Mouse (Mus musculus): ENCODE data around the gene Padi3.

Gene Padi3

DNA sequence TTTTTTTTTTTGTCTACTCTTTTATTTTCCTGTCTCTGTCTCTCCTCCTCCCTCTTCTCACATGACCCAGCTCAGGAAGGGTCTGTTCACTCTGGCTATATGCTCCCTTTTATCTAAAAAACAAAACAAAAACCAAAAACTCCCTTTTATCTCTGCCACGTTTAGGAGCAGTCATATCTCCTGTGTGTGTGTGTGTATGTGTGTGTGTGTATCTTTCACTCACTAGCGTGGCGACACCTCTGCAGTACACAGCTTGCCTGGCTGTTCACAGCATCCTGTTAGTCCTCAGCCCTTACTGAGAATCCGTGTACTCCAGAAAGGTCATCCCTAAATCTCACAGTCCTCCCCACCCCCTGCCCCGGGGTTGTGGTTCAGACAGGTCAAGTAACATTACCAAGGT is 5.0 kb upstream of the Padi3 start:
- no peak for DNase-seq

- DNase-seq: no peak
Measured at GRCm38 (mm10) chr4:140814241-140815225, 4.1 kb upstream of the Padi3 start.

- no peak for DNase-seq
Measured at GRCm38 (mm10) chr4:140813358-140814185, 3.1 kb upstream of the Padi3 start.

- no peak for DNase-seq
Measured at GRCm38 (mm10) chr4:140812609-140813008, 2.2 kb upstream of the Padi3 start.

DNA sequence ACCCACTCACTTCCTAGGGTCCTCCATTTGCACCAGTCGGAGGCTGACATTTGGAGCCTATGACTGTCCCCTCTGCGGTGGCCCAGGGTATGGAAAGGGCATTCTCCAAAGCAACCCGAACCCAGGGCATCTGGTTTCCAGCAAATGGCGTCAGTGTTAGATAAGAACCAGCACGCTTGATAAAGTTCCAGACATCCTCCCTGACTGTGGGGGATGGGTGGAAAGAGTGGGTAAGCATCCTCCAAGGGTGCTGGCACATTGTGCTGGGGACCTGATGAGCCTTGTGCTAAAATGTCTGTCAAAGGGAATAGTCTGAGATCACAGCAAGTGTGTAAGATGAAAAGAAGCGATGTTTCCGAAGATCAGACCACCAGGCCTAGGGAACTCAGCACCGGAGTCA is 1.7 kb upstream of the Padi3 start:
- DNase-seq: no peak

- no peak for DNase-seq
Measured at GRCm38 (mm10) chr4:140809118-140809517, 1.3 kb downstream of the Padi3 start.

DNA sequence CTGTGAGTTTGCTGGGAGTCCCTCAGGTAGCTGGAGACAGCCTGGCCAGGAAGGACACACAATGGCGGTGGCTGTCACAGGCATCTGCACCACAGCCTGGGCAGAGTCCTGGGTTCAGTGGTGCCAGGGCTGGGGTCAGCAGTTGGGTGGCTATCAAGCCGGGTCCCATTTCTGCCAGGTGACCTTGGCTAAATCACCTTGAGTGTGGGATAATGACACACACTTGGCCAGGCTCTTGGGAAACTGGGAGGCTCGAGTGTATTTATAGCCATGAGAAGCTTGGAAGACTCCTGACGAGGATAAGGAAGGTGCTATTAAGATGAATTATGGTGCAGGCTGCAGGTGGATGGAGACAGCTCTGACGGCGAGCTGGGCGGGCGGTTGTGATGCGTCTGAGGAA is 5.8 kb downstream of the Padi3 start:
- no peak for DNase-seq

DNA sequence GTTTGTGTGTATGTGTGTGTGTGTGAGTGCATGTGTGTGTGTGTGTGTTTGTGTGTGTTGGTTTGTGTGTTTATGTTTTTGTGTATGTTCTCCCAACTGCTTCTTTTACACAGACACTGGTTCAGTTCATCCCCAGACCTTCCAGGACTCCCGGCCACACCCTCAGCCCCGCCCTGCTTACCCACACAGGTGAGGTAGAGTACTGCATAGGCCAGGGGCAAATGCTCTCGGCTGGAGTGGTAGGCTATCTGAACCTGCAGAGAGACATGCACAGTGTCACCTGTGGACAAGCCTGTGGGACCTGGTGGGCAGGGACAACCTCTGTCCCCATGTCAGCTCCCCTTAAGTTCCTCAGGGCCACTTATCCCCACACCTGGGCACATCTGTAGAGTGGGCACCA is 9.1 kb downstream of the Padi3 start:
- no peak for DNase-seq

DNA sequence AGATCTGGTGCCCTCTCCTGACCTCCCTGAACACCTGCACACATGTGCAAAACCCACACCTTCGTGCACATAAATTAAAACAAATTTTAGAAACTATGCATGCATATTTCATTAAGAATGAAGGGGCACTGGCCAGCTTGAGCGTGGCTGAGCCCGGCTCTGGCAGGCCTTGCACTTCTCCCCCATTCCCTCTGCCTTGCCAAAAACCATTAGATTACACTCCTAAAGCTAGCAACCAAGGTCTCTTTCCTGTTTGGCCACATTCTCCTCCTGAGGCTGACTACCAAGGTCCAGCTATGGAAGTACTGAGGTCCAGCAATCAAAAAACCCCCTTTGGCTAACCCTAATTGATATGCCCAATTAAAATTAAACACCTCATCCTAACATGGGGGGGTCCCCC is 13.7 kb downstream of the Padi3 start:
- DNase-seq: no peak

GRCm38 (mm10) chr4:140794678-140795077 is 15.8 kb downstream of the Padi3 start:
- DNase-seq: no peak

DNA sequence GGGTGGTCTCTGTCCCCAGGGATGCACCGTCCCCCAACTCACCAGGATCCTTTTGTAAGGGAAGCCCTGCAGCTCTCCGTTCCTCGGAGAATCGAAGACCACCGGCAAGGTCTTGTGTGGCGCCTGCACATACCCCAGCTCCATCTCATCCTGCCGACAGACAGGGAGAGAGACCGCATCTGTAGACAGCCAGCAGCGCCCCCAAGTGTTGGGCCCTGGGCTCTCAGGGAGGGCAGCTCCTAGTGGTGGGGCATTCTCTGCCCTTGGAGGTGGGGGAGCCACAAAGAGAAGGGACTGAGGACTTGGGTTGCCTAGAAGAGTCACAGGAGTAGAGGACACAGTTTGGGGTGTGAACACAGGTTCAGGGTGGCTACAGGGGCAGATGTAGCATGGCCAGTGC is 16.7 kb downstream of the Padi3 start:
- DNase-seq: no peak

DNA sequence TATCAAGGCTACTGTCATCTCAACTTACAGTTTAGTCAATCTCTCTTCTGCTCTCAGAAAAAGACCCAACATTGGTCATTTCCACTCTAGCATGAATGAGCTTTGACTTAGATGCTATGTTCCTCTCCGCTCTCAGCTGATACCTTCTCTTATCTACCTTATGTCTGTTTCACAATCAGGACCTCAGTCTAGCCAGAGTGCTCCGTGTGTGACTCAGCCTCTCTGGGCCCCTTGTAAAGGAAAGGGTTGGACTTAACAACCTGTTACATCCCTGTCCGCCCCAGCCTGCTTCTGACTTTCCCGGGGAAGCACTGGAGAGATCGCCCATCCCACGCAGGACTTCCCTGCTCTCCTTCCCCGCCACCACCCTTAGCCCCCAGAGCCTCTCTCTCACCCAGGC is 17.9 kb downstream of the Padi3 start:
- no peak for DNase-seq

GRCm38 (mm10) chr4:140791071-140791470 is 19.4 kb downstream of the Padi3 start:
- DNase-seq: no peak

DNA sequence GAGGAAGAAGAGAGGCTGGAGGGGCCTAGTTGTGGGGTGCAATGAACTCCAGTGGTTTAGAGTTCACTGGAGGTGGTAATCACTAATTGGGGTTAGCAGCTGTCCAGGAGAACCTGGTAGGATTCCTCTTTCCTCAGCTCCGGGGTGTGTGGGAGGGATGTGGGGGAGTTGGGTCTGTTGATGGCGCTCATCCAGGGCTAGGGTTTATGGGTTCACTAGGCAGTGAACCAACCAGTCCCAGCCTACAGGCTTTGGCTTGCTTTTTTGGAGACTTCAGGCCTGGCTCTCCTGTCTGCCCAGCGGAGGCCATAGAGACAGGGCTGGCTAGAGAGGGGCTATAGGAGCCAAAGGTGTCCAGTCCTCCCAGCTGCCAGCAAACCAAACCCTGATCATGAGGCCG is 20.5 kb downstream of the Padi3 start:
- no peak for DNase-seq

- peak; percentile 31 for DNase-seq
Measured at GRCm38 (mm10) chr4:140788983-140789382, 21.5 kb downstream of the Padi3 start.

- DNase-seq: no peak
Measured at GRCm38 (mm10) chr4:140788264-140788663, 22.2 kb downstream of the Padi3 start.

GRCm38 (mm10) chr4:140787414-140787813 is 23.0 kb downstream of the Padi3 start:
- DNase-seq: no peak

DNA sequence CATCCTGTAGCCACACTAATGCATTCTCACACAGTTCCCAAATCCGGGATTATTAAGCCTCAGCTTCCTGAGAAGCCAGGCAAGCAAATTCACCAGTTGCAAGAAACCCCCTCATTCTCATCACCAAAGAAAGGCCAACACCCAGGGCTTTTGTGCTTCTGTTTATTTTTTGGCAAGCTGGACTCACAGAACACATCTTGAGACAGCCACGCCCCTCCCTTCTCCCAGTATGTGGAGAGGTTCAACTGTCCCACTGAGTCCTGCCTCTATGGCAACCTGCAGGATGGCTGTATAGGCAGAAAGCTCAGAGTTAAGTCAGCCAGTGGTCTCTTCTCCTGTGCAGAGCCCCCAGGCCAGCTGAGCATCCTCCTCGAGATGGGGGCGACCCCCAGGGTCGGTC is 25.2 kb downstream of the Padi3 start:
- no peak for DNase-seq

DNA sequence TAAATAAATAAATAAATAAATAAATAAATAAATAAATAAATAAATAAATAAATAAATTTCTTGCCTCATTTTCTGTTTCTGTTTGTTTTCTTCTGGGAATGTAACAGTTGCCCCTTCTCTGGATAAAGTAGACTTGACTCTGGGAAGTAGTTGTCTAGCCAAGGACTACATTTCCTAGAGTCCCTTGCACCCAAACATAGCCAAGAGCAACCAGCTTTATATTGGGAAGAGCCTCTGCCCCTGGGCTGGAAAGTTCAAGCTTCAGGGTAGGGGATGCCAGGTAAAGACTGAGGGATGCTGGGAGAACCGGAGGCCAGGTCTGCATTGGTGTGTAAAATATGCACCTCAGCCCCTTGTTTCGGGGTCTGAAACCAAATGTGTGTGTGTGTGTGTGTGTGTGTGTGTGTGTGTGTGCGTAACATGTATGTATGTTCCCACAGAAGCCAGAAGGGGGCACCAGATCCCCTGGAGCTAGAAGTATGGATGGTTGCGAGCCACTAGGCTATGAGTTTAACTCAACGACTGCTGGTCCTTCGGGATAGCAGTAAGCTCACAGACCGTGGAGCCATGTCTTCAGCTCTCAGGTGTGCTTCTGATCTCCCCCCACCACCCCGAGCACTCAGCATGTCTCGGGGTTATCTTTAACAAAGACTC is 26.0 kb downstream of the Padi3 start:
- no peak for DNase-seq

DNA sequence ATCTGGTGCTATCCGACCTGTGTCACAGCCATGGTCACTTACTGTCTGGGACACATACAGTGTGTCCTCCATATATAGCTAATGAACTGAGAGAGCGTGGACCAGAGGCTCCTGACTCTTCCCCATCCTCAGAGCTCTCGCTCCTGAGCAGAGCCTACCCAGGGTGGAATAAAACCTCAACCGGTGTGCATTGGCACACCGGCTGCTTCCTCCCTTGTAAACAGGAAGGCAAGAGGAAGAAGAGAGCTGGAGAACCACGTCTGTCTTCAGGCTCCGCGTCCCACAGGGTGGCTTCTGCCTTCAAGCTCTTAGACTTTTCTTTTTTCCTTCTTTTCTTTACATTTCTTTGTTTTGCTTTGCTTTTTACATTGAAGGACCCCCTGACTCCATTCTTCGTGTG is 27.6 kb downstream of the Padi3 start:
- no peak for DNase-seq

DNA sequence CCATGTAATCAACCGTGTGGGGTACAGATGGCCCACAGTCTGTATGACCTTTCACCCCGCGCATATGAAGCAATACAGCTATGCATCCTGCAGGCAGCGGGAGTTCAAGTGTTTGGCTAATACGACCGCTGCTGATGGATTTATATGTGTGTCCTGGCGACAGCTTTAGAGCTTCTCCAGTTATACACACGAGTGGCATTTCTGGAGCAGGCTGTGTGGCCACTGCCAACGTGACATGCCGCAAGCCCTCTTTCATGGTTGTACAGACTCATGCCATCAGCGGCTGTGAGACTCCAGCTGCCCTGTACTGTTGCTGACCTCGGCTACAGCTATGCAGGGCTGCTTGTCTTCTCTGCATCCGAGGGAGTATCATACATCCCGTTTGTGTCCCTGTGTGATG is 29.9 kb downstream of the Padi3 start:
- DNase-seq: no peak

DNA sequence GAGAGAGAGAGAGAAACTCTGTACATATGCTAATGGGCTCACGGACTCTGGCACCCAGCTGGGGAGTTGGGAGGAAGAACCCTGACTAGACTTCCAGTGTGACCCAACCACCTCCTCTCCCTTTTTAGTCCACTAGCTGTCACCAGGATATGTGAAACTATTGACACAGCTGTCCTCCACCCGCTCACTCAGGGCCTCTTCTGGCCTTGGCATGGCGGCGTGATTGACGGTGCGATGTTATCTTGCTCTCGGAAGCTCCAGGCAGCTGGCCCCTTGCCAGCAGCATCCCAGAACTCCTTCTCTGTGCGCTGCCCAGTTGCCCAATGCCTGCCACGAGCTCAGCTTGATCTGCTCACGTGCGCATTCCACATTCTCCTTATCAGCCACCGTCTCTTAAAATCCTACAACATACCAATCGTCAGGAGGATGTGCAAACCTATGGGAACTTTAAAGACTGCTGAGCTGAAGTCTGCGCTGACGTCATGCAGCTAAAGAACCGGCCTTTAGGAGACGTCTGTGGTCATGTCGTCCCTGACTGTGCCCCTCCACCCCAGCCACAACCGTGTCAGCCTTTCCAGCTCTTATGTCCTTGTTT is 30.5 kb downstream of the Padi3 start:
- DNase-seq: no peak

DNA sequence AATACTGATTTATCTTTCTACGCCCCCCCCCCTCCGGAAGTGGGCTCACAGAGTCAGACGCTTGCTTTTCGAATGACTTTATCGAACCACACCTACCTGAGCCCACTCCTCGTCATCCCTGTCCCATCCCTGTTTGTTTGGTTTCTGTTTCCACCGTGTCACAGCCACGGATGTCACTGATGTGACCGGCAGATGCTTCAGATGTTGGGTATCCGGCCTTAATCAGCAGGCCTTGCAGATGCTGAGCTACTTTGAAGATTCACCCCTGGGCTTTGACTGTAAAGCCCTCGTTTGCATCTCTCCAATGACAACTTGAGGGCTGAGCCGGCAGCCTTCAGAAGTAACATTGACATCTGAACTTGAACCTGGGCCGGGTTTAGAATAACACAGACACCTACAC is 33.8 kb downstream of the Padi3 start:
- no peak for DNase-seq
